Mouse (Mus musculus) myocyte (in vitro differentiated cells): ENCODE measurements around the gene Lap3.

ENCODE experiments used
- CEBPB ChIP-seq: IDR thresholded peaks from 2 replicates; pipeline ENCODE4 v1.6.1; 2011; ENCODE audit warnings: mild to moderate bottlenecking, moderate library complexity; ENCODE audit not compliant: poor library complexity, insufficient read depth, severe bottlenecking
- E2F4 ChIP-seq: IDR thresholded peaks from one replicate; pipeline ENCODE4 v1.6.1; 2011; ENCODE audit warnings: mild to moderate bottlenecking, control low read depth, moderate library complexity; ENCODE audit not compliant: insufficient read depth
- MAX ChIP-seq: IDR thresholded peaks from one replicate; pipeline ENCODE4 v1.6.1; 2011; ENCODE audit warnings: low read depth, mild to moderate bottlenecking, control low read depth
- POLR2A ChIP-seq: IDR thresholded peaks from one replicate; pipeline ENCODE4 v1.6.1; 2011; ENCODE audit warnings: low read depth, mild to moderate bottlenecking, control low read depth, moderate library complexity; ENCODE audit not compliant: insufficient read length
- POLR2AphosphoS2 ChIP-seq: IDR thresholded peaks from one replicate; pipeline ENCODE4 v1.6.1; 2011; ENCODE audit warnings: low read depth, control low read depth; ENCODE audit not compliant: insufficient read length
- TCF12 ChIP-seq: IDR thresholded peaks from one replicate; pipeline ENCODE4 v1.6.1; 2011; ENCODE audit warnings: mild to moderate bottlenecking, control low read depth; ENCODE audit not compliant: poor library complexity, insufficient read depth, severe bottlenecking
- USF1 ChIP-seq: IDR thresholded peaks from one replicate; pipeline ENCODE4 v1.6.1; 2011; ENCODE audit warnings: low read depth, mild to moderate bottlenecking, control low read depth, moderate library complexity

- TF ChIP-seq TCF12 (no peak), POLR2AphosphoS2 (no peak), CEBPB (no peak), MAX (no peak), USF1 (no peak), POLR2A (no peak), E2F4 (no peak)
These were observed 44.0 kb upstream of the Lap3 start for GRCm38 (mm10) chr5:45449206-45449605.
